Mouse (Mus musculus): ENCODE data around the gene Grik3.

DNA sequence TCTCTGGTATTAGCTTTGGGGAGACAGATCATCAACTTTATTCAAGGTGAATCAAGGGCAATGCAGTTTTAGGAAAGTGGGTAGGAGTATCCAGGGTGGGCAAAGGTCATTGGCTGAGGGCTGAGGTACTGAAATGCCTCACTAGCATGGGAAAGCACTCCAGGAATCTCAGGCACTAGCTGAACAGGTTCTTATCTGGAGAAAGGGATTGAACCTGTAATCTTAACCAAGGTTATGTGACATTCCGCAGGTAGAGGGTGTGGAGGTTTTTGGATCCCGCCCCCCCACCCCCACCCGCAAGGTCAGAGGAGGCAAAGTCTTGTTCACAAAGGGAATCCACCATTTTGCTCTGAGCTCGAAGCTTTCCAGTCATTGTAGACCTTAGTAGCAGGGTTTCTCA, 93.4 kb downstream of the Grik3 start:
- TF ChIP-seq MAFK (IDR thresholded peaks at IDR 0.05; ENCODE audit: insufficient read depth, low read depth, low read length) (no peak), CHD2 (IDR thresholded peaks at IDR 0.05; ENCODE audit: low read depth, low read length) (no peak), ZC3H11A (IDR thresholded peaks at IDR 0.05; ENCODE audit: borderline replicate concordance, low read depth, low read length) (no peak), ZNF384 (IDR thresholded peaks at IDR 0.05; ENCODE audit: low read depth, low read length) (no peak)
